In the genomic region with DNA sequence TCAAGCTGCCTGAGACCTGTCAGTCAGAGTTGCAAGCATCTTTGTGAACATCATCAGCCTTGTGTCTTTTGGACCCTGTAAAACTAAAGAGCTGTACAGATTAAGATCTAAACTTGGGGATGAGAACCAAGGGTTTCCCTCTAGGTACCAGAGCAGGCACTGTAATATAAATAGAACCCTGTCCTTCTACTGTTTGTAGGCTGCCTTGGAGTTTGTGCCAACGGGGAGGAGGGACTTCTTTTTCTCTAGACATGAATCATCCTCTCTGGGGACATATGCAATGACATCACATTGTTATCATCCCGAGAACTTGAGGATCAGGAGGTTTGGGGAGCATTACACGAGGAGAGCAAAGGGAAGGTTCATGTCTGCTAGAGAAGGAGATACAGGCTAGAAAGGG, we compare ENCODE assay signal across 20 mouse cellular contexts. TPM values are rescaled to one million over a fixed set of nuclear protein-coding genes. Genes with fewer than 3 reads are reported as not detected.
A peak's percentile ranks its signal among the peaks of the same experiment; 100 is the strongest.
DNase-seq lines count a peak whose midpoint lies in the region; ATAC-seq lines count a peak whose summit lies in the region.
"Had no signal": no experiment of that assay in that cellular context is flagged by ENCODE, and none has a peak within 500 bp of the region (broad histone marks: within the 10 kb centered on the region; RNA-seq: fewer than 3 reads in every experiment).

No protein-coding gene starts in this region.

- H3K4me1 ChIP-seq in hindbrain, embryonic 11.5 days (replicated peaks; ENCODE audit: control insufficient read depth, insufficient read depth, low read length) = no peaks in the 10 kb centered on the region
- no peaks in the 10 kb centered on the region for H3K4me1 ChIP-seq in midbrain, embryonic 16.5 days (ENCODE audit: control insufficient read depth, insufficient read depth, low read length)
- H3K4me1 ChIP-seq: forebrain, embryonic 15.5 days; hindbrain, embryonic 15.5 days; intestine, embryonic 15.5 days; liver, embryonic 15.5 days; neural tube, embryonic 12.5 days had no signal

- no peak for ATAC-seq in hindbrain, embryonic 11.5 days (ENCODE audit: low FRiP score)
- ATAC-seq in midbrain, embryonic 16.5 days = no peak
- ATAC-seq: forebrain, embryonic 15.5 days; intestine, embryonic 15.5 days had no signal

- no peak overlapping the region for H3K4me2 ChIP-seq in hindbrain, embryonic 11.5 days (replicated peaks; ENCODE audit: low read depth, low read length)
- no peak overlapping the region for H3K4me2 ChIP-seq in midbrain, embryonic 16.5 days (ENCODE audit: low read length)
- H3K4me2 ChIP-seq: forebrain, embryonic 15.5 days; heart, embryonic 13.5 days; hindbrain, embryonic 15.5 days; intestine, embryonic 15.5 days; kidney, embryonic 15.5 days; limb, embryonic 15.5 days; liver, embryonic 15.5 days; midbrain, embryonic 11.5 days; neural tube, embryonic 12.5 days had no signal

- intact Hi-C loops in heart, postnatal 14 days (cut with DNase I) = no loop called here
- intact Hi-C loops in left cerebral cortex, postnatal 14 days (cut with DNase I) = no loop called here

- no peaks in the 10 kb centered on the region for H3K9me3 ChIP-seq in hindbrain, embryonic 11.5 days (ENCODE audit: control insufficient read depth, low read length)
- no peaks in the 10 kb centered on the region for H3K9me3 ChIP-seq in midbrain, embryonic 16.5 days (replicated peaks; ENCODE audit: control insufficient read depth, low read length, poor library complexity, severe bottlenecking)
- H3K9me3 ChIP-seq: forebrain, embryonic 15.5 days; heart, embryonic 13.5 days; hindbrain, embryonic 15.5 days; intestine, embryonic 15.5 days; kidney, embryonic 15.5 days; limb, embryonic 15.5 days; liver, embryonic 15.5 days; neural tube, embryonic 12.5 days had no signal

- H3K27ac ChIP-seq in hindbrain, embryonic 11.5 days (ENCODE audit: low read depth, low read length) = no peak overlapping the region
- H3K27ac ChIP-seq in midbrain, embryonic 16.5 days (ENCODE audit: low read length) = no peak overlapping the region
- H3K27ac ChIP-seq: forebrain, embryonic 15.5 days; heart, embryonic 13.5 days; hindbrain, embryonic 15.5 days; intestine, embryonic 15.5 days; kidney, embryonic 15.5 days; limb, embryonic 15.5 days; liver, embryonic 15.5 days; neural tube, embryonic 12.5 days had no signal

- no peak overlapping the region for H3K9ac ChIP-seq in hindbrain, embryonic 11.5 days (ENCODE audit: low read depth, low read length)
- H3K9ac ChIP-seq in midbrain, embryonic 16.5 days (ENCODE audit: low read depth, low read length) = no peak overlapping the region
- H3K9ac ChIP-seq: forebrain, embryonic 15.5 days; heart, embryonic 13.5 days; hindbrain, embryonic 15.5 days; intestine, embryonic 15.5 days; kidney, embryonic 15.5 days; limb, embryonic 15.5 days; liver, embryonic 15.5 days; neural tube, embryonic 12.5 days had no signal

- no peaks in the 10 kb centered on the region for H3K36me3 ChIP-seq in hindbrain, embryonic 11.5 days (ENCODE audit: control insufficient read depth, insufficient read depth, low read length)
- no peaks in the 10 kb centered on the region for H3K36me3 ChIP-seq in midbrain, embryonic 16.5 days (ENCODE audit: control insufficient read depth, insufficient read depth, low read length)
- H3K36me3 ChIP-seq: forebrain, embryonic 15.5 days; heart, embryonic 13.5 days; hindbrain, embryonic 15.5 days; intestine, embryonic 15.5 days; kidney, embryonic 15.5 days; limb, embryonic 15.5 days; liver, embryonic 15.5 days; neural tube, embryonic 12.5 days had no signal

- peak; percentile 81 for DNase-seq in heart, adult 11 months
- DNase-seq in heart, postnatal 14 days = no peak
- peak; percentile 77 for DNase-seq in 3T3-L1 (ENCODE audit: low read depth, low spot score)
- peak; percentile 41 for DNase-seq in MN1 (ENCODE audit: low spot score)
- DNase-seq in left cerebral cortex, postnatal 14 days (ENCODE audit: low spot score in 2 of 2) = peak; percentile 45 to 48
- no peak for DNase-seq in hindbrain, embryonic 11.5 days (ENCODE audit: low spot score)
- DNase-seq: cerebellum, adult 9-11 months; embryo, embryonic 11 days; heart, postnatal 36 days; thymus, postnatal 25 days had no signal

- 84% methylated on average over 3 of the region's 3 CpGs for WGBS in hindbrain, embryonic 11.5 days
- 82% methylated on average over 3 of the region's 3 CpGs for WGBS in midbrain, embryonic 16.5 days

- H3K27me3 ChIP-seq in hindbrain, embryonic 11.5 days (ENCODE audit: control insufficient read depth, insufficient read depth, low read length) = no peaks in the 10 kb centered on the region
- H3K27me3 ChIP-seq in midbrain, embryonic 16.5 days (ENCODE audit: control insufficient read depth, insufficient read depth, low read depth, low read length) = no peaks in the 10 kb centered on the region
- H3K27me3 ChIP-seq: forebrain, embryonic 15.5 days; heart, embryonic 13.5 days; hindbrain, embryonic 15.5 days; intestine, embryonic 15.5 days; kidney, embryonic 15.5 days; limb, embryonic 15.5 days; liver, embryonic 15.5 days; neural tube, embryonic 12.5 days had no signal

- H3K4me3 ChIP-seq in hindbrain, embryonic 11.5 days (ENCODE audit: low read depth, low read length) = no peak overlapping the region
- H3K4me3 ChIP-seq in midbrain, embryonic 16.5 days (ENCODE audit: low read depth, low read length) = no peak overlapping the region
- H3K4me3 ChIP-seq: forebrain, embryonic 15.5 days; heart, embryonic 13.5 days; hindbrain, embryonic 15.5 days; intestine, embryonic 15.5 days; kidney, embryonic 15.5 days; limb, embryonic 15.5 days; liver, embryonic 15.5 days; neural tube, embryonic 12.5 days had no signal

RNA-seq across cellular contexts. Expression of a gene that starts 24.4 kb away (rescaled TPM):
- total RNA-seq in heart, postnatal 14 days (2021) = 1 to 10 TPM; 1.8 to 2.4 TPM
- total RNA-seq in left cerebral cortex, postnatal 14 days (2021) = 1 to 10 TPM in 1 of 2 experiments, under 1 TPM in 1; 0.22 to 1.2 TPM
- polyA plus RNA-seq in hindbrain, embryonic 11.5 days (2014; fragmentation: Nextera tagmentation; extraction: Ambion mirVana) = 0.32 TPM in 1 of 2 replicates, not detected in the other
- polyA plus RNA-seq in midbrain, embryonic 16.5 days (2015; fragmentation: Nextera tagmentation; extraction: Ambion mirVana) = not detected in 2 replicates
- polyA plus RNA-seq: forebrain, embryonic 15.5 days; midbrain, embryonic 11.5 days had no signal

Comparison
In these comparisons a context has a peak if more than half of its experiments do, and no peak if none do; other contexts are left out.
1. DNase-seq: peak in heart, adult 11 months (single experiment), 3T3-L1 (single experiment), MN1 (single experiment) and left cerebral cortex, postnatal 14 days (2 of 2); none in heart, postnatal 14 days (0 of 2) and hindbrain, embryonic 11.5 days (single experiment).